Mouse (Mus musculus): ENCODE data around the gene Clip2. TPM values are rescaled to one million over a fixed set of nuclear protein-coding genes. Genes with fewer than 3 reads are reported as not detected.

Clip2 gene
- polyA plus RNA-seq (2017; shearing (Covaris generic)): under 1 TPM; 0.55 to 0.88 (median 0.74) TPM

GRCm38 (mm10) chr5:134552110-134552972 lies at the start of gene Clip2:
Gene Clip2 (minus strand): TSS chr5:134552434.
- ATAC-seq: peak; percentile 91

- no peak for ATAC-seq
Observed at GRCm38 (mm10) chr5:134597711-134598110, 45.5 kb upstream of the Clip2 start.

GRCm38 (mm10) chr5:134593093-134593492 lies 40.9 kb upstream of the Clip2 start:
- no peak for ATAC-seq

- ATAC-seq: no peak
Observed at GRCm38 (mm10) chr5:134592026-134592581, 39.9 kb upstream of the Clip2 start.

GRCm38 (mm10) chr5:134589900-134590299 lies 37.7 kb upstream of the Clip2 start:
- no peak for ATAC-seq

- no peak for ATAC-seq
Observed at GRCm38 (mm10) chr5:134584798-134585197, 32.6 kb upstream of the Clip2 start.

- no peak for ATAC-seq
Observed at GRCm38 (mm10) chr5:134583884-134584213, 31.6 kb upstream of the Clip2 start.

GRCm38 (mm10) chr5:134583006-134583883 lies 31.0 kb upstream of the Clip2 start:
- ATAC-seq: no peak

- peak; percentile 99 for ATAC-seq
Observed at GRCm38 (mm10) chr5:134582221-134582907, 30.1 kb upstream of the Clip2 start.

- no peak for ATAC-seq
Observed at GRCm38 (mm10) chr5:134581146-134581545, 28.9 kb upstream of the Clip2 start, which contains the start of gene Rfc2. Gene Rfc2 (plus strand): TSS chr5:134581366.

- no peak for ATAC-seq
Observed at GRCm38 (mm10) chr5:134579135-134579534, 26.9 kb upstream of the Clip2 start.

GRCm38 (mm10) chr5:134577534-134577933 lies 25.3 kb upstream of the Clip2 start:
- no peak for ATAC-seq

- no peak for ATAC-seq
Observed at GRCm38 (mm10) chr5:134576517-134577220, 24.4 kb upstream of the Clip2 start.

GRCm38 (mm10) chr5:134575833-134576232 lies 23.6 kb upstream of the Clip2 start:
- ATAC-seq: no peak

GRCm38 (mm10) chr5:134572508-134573214 lies 20.4 kb upstream of the Clip2 start:
- no peak for ATAC-seq

GRCm38 (mm10) chr5:134571730-134572507 lies 19.7 kb upstream of the Clip2 start:
- peak; percentile 84 for ATAC-seq

- ATAC-seq: no peak
Observed at GRCm38 (mm10) chr5:134568964-134569491, 16.8 kb upstream of the Clip2 start.

- ATAC-seq: no peak
Observed at GRCm38 (mm10) chr5:134568030-134568429, 15.8 kb upstream of the Clip2 start.

- no peak for ATAC-seq
Observed at GRCm38 (mm10) chr5:134567445-134567844, 15.2 kb upstream of the Clip2 start.

GRCm38 (mm10) chr5:134565696-134566095 lies 13.5 kb upstream of the Clip2 start:
- no peak for ATAC-seq

Measured in inflammation-experienced regulatory T-cells, adult 6 months (primary cell).